Mouse (Mus musculus): Measurements from ENCODE around the gene Pafah2.
A peak's percentile ranks its signal among the peaks of the same experiment; 100 is the strongest.

Gene Pafah2

GRCm38 (mm10) chr4:134430381-134431004 is 34.4 kb downstream of the Pafah2 start:
- DNase-seq = no peak

GRCm38 (mm10) chr4:134432686-134433360 is 36.7 kb downstream of the Pafah2 start:
- no peak for DNase-seq

- DNase-seq = no peak
Measured at GRCm38 (mm10) chr4:134436185-134436584, 40.1 kb downstream of the Pafah2 start.

GRCm38 (mm10) chr4:134436659-134437058 is 40.5 kb downstream of the Pafah2 start:
- no peak for DNase-seq

- no peak for DNase-seq
Measured at GRCm38 (mm10) chr4:134439119-134439518, 43.0 kb downstream of the Pafah2 start.

- DNase-seq = no peak
Measured at GRCm38 (mm10) chr4:134439919-134440318, 43.8 kb downstream of the Pafah2 start.

- no peak for DNase-seq
Measured at GRCm38 (mm10) chr4:134442216-134442615, 46.1 kb downstream of the Pafah2 start.

GRCm38 (mm10) chr4:134443589-134443988 is 47.5 kb downstream of the Pafah2 start:
- no peak for DNase-seq

- no peak for DNase-seq
Measured at GRCm38 (mm10) chr4:134444949-134445348, 48.8 kb downstream of the Pafah2 start.

- no peak for DNase-seq
Measured at GRCm38 (mm10) chr4:134445489-134445888, 49.4 kb downstream of the Pafah2 start.

- no peak for DNase-seq
Measured at GRCm38 (mm10) chr4:134447966-134448365, 51.8 kb downstream of the Pafah2 start.

GRCm38 (mm10) chr4:134449595-134450391 is 53.7 kb downstream of the Pafah2 start:
- peak in 1 of 2 experiments; percentile 35 for DNase-seq

GRCm38 (mm10) chr4:134450392-134451195 is 54.5 kb downstream of the Pafah2 start:
- peak; percentile 74 to 81 for DNase-seq

- DNase-seq = no peak
Measured at GRCm38 (mm10) chr4:134451484-134451883, 55.4 kb downstream of the Pafah2 start.

GRCm38 (mm10) chr4:134453619-134454400 is 57.7 kb downstream of the Pafah2 start:
- DNase-seq = peak; percentile 52 to 56

- peak; percentile 52 to 55 for DNase-seq
Measured at GRCm38 (mm10) chr4:134455310-134455709, 59.2 kb downstream of the Pafah2 start.

GRCm38 (mm10) chr4:134457130-134457825 is 61.2 kb downstream of the Pafah2 start:
- DNase-seq = no peak

GRCm38 (mm10) chr4:134458856-134459255 is 62.7 kb downstream of the Pafah2 start:
- DNase-seq = no peak

GRCm38 (mm10) chr4:134460277-134460676 is 64.2 kb downstream of the Pafah2 start:
- DNase-seq = no peak

GRCm38 (mm10) chr4:134461252-134461651 is 65.1 kb downstream of the Pafah2 start:
- no peak for DNase-seq

GRCm38 (mm10) chr4:134465789-134466188 is 69.7 kb downstream of the Pafah2 start:
- no peak for DNase-seq

Data from kidney, adult 8-10 months (tissue).